In genomic region chr6:87130628-87131027, GRCm38 (mm10) we compare ENCODE assay signal across 17 mouse cellular contexts. TPM values are rescaled to one million over a fixed set of nuclear protein-coding genes. Genes with fewer than 3 reads are reported as not detected.
"Had no signal": no experiment of that assay in that cellular context is flagged by ENCODE, and none has a peak within 500 bp of the region (broad histone marks: within the 10 kb centered on the region; RNA-seq: fewer than 3 reads in every experiment).

No protein-coding gene starts in this region.

- H3K27ac ChIP-seq: liver, embryonic 13.5 days; liver, embryonic 15.5 days; lung, embryonic 15.5 days; midbrain, embryonic 12.5 days; midbrain, embryonic 15.5 days; neural tube, embryonic 12.5 days had no signal

- ATAC-seq: liver, postnatal 0 days; lung, postnatal 0 days; midbrain, embryonic 15.5 days had no signal

- H3K36me3 ChIP-seq: liver, embryonic 13.5 days; liver, embryonic 15.5 days; midbrain, embryonic 15.5 days had no signal

- H3K9ac ChIP-seq: liver, embryonic 13.5 days; liver, embryonic 15.5 days; liver, postnatal 0 days; lung, embryonic 15.5 days; midbrain, embryonic 12.5 days; midbrain, embryonic 15.5 days; neural tube, embryonic 12.5 days had no signal

- H3K4me3 ChIP-seq: liver, embryonic 13.5 days; liver, embryonic 15.5 days; lung, embryonic 15.5 days; megakaryocyte, embryonic 14.5 days; midbrain, embryonic 12.5 days; midbrain, embryonic 15.5 days; neural tube, embryonic 12.5 days had no signal

- H3K4me1 ChIP-seq: midbrain, embryonic 12.5 days; midbrain, embryonic 15.5 days; neural tube, embryonic 12.5 days had no signal

- DNase-seq: liver; liver, embryonic 13.5 days; liver, postnatal 0 days; lung, adult 2 months; lung, postnatal 4 days; right cerebral cortex, postnatal 14 days; thymus, adult 18-20 months; thymus, postnatal 14 days; thymus, postnatal 36 days had no signal

- H3K4me2 ChIP-seq: liver, embryonic 13.5 days; liver, embryonic 15.5 days; lung, embryonic 15.5 days; midbrain, embryonic 12.5 days; midbrain, embryonic 15.5 days; neural tube, embryonic 12.5 days had no signal

- H3K9me3 ChIP-seq: liver, embryonic 13.5 days; liver, embryonic 15.5 days; lung, embryonic 15.5 days; midbrain, embryonic 15.5 days; neural tube, embryonic 12.5 days had no signal

- H3K27me3 ChIP-seq: liver, embryonic 13.5 days; liver, embryonic 15.5 days; lung, embryonic 15.5 days; midbrain, embryonic 12.5 days; midbrain, embryonic 15.5 days; neural tube, embryonic 12.5 days had no signal

RNA-seq across cellular contexts. Expression of gene D6Ertd527e, which starts 26.1 kb away (rescaled TPM):
- polyA plus RNA-seq: liver, embryonic 13.5 days; liver, embryonic 15.5 days; liver, postnatal 0 days; midbrain, embryonic 12.5 days; midbrain, embryonic 15.5 days; neural tube, embryonic 14.5 days had no signal
